Mouse (Mus musculus): ENCODE results near the gene Thoc6.

Thoc6 gene

GRCm38 (mm10) chr17:23673424-23674073 is at the start of gene Thoc6, which contains the start of gene Hcfc1r1:
TSS of gene Thoc6 (minus strand) at chr17:23673882.
TSS of gene Hcfc1r1 (plus strand) at chr17:23673596.
- DNase-seq: peak; percentile 91

GRCm38 (mm10) chr17:23722376-23723125 is 48.9 kb upstream of the Thoc6 start, which contains the start of gene 1520401A03Rik:
TSS of gene 1520401A03Rik (minus strand) at chr17:23722783.
- no peak for DNase-seq

DNA sequence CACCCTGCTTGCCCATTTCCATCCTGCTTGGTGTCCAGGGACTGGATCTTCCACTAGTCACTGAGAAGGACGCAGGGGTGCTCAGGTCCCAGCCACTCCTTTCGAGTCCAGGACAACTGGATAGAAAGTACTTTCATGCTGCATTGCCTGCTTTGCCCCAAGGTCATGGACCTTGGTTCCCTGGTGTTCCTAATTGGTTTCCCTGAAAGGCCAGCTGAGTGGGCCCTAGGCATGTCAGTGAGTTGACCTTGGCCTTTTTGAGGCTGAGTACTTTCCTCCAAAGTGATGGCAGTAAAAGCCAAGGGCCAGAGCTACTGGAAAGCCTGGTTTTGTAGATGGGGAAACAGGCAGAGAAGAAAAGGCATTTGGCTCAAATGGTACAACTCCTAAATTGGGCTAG is 48.2 kb upstream of the Thoc6 start:
- no peak for DNase-seq

GRCm38 (mm10) chr17:23719455-23719854 is 45.8 kb upstream of the Thoc6 start:
- no peak for DNase-seq

DNA sequence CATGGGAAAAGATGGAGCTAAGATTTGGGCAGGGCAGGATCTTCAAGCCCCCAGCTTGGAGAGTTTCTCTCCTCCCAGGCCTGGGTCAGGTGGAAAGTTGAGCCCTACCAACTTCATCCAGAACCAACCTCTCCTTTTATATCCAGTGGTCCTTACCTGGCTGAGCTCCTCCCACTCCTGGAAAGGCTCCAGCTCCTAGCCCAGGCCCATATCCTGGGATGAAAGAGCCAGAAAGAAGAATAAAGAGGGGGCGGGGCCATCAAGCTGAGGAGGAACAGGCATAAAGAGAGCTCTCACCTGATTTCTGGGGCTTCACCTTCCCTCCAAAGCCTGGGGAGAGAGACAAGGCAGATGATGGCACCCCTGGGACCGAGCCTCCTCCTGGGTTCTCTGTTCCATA is 43.3 kb upstream of the Thoc6 start:
- DNase-seq: no peak

GRCm38 (mm10) chr17:23706212-23706611 is 32.5 kb upstream of the Thoc6 start:
- peak; percentile 78 for DNase-seq

- DNase-seq: no peak
Observed at GRCm38 (mm10) chr17:23705525-23706104, 31.9 kb upstream of the Thoc6 start.

GRCm38 (mm10) chr17:23704741-23705140 is 31.1 kb upstream of the Thoc6 start:
- DNase-seq: no peak

DNA sequence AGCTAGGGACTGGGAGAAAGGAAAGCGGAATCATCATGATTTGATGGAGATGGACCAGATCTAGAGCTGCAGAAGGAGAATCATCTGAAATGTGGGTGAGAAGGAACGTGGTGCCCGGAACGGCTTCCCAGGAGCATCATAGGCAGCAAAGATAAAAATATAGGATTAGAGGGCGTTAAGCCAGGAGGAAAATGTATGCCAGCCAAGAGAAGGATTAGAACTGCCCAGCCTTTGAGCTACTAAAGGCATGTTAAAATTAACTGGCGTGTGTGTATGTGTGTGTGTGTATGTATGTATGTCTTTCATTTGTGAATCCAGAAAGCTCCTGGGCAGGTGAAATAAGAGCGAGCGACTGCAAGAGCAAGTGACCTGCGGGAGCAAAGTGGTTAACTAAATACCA is 29.6 kb upstream of the Thoc6 start:
- no peak for DNase-seq

DNA sequence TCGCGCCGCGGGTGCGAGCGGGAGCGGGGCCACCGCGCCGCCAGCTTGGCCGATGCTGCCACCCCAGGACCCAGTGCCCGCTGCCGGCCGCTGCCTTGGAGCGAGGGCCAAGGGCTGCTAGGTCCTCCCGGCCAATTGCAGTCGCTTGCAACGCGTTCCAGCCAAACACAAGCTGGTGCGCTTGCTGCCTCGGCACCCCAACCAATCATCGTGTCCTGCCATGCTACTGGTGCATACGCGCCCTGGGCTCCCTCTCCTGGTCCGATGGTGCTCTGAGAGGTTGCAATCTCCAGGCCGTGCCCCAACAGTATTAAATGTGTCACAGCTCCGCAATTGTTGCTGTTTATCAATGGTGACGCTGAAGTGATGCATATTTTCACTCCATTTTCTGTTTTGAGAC is 26.4 kb upstream of the Thoc6 start:
- peak; percentile 79 for DNase-seq

- DNase-seq: peak; percentile 20
Observed at GRCm38 (mm10) chr17:23699131-23700077, 25.7 kb upstream of the Thoc6 start.

GRCm38 (mm10) chr17:23695801-23696200 is 22.1 kb upstream of the Thoc6 start:
- DNase-seq: no peak

DNA sequence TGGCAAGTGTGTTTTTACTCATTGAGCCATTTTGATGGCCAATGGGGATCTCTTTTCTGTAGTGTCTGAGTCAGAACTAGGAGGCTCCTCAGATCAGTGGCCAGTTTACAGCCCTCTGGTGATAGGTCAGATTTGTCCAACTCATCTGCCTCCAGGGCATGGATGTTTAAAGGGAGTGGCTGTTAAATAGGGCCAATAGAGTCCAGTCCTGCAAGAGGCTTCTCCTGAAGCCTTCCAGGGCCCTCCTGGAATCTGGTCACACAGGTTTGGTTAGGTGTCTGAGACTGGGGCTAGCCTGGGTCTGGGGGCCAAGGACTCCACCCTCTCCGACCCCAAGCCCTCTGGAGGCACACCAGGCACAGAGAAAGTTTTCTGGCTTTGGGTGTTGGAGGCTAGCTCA is 20.8 kb upstream of the Thoc6 start:
- no peak for DNase-seq

DNA sequence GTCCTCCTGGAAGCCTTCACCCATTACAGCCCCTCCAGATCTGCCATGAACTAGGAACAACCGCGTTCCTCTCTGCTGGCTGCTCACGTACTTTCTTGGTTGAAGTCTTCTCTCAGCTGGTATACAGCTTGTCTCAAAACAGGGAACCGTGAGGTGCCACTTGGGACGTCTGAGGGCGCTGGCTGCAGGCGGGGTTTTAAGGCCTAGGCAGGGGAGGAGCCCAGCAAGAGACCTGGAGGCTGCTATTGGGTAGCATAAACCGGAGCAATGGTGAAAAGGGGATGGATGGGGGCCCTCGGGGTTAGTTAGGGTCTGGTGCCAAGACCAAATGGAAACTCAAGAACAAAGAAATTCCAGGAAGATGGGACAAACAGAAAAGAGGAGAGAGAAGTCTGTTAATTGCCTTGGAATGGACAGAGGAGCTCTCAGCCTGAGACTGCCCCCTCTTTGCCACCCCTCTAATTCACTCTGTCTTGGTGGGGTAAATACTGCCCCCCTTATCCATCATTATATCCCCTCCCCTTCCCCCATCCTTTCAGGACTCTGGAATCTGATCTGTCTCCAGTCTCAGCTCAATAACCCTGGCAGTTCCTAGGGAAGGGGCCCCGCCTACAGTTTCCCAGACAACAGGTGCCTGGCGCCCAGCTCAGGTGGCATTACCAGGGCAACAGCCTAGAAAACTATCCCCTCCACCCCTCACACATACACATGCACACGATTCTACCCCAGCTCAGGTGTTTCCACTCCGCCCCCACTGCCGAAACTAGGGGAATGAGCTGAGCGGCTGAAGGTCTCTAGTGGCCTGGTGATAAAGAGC is 10.4 kb upstream of the Thoc6 start, which contains the start of gene Cldn9:
TSS of gene Cldn9 (minus strand) at position 171 of the 817 bp plus-strand sequence.
- DNase-seq: no peak

- no peak for DNase-seq
Observed at GRCm38 (mm10) chr17:23683226-23683625, 9.5 kb upstream of the Thoc6 start.

GRCm38 (mm10) chr17:23682530-23682929 is 8.8 kb upstream of the Thoc6 start:
- no peak for DNase-seq

GRCm38 (mm10) chr17:23682092-23682491 is 8.4 kb upstream of the Thoc6 start:
- DNase-seq: no peak

DNA sequence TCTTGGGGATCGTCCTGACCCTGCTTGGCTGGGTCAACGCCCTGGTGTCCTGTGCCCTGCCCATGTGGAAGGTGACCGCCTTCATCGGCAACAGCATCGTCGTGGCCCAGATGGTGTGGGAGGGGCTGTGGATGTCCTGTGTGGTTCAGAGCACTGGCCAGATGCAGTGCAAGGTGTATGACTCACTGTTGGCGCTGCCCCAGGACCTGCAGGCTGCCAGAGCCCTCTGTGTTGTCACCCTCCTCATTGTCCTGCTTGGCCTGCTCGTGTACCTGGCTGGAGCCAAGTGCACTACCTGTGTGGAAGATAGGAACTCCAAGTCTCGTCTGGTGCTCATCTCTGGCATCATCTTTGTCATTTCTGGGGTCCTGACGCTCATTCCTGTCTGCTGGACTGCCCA is 7.4 kb upstream of the Thoc6 start:
- no peak for DNase-seq

- no peak for DNase-seq
Observed at GRCm38 (mm10) chr17:23680336-23680735, 6.7 kb upstream of the Thoc6 start.

DNA sequence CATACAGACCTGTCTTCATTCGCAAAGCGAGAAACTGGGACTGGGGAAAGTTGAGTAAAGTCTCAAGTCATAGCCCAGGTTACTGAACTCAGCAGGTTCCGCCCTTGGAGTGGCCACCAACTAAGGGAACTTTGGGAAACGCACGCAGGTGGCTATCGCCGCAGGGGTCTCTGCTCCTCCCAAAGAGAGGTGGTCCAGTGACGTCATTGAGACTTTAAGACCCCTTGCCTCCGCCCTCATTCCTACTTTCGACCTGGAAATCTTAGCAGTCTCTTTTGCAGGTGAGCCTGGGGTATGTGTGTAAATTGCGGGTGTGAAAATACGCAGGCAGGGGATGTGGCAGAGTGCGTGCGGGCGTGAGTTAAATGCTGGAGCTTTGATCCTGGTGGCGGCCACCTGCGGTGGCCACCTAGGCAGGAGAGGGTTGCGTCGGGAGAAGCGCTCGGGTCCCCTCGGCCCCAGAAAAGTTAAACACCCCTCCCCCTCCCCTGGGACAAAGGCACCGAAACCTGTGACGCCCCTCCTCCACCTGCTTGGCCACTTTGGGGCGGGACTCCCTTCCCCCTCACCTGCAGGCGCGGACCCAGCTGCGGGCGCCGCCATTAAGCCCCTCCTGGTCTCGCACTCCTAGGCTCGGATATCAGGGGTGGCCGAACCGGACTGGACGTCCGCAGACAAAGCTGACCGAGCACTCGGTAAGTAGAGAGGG is 5.6 kb upstream of the Thoc6 start, which contains the start of gene Cldn6:
TSS of gene Cldn6 (plus strand) at position 123 of the 709 bp plus-strand sequence.
- DNase-seq: no peak

GRCm38 (mm10) chr17:23677236-23677679 is 3.6 kb upstream of the Thoc6 start, which contains the start of gene Tnfrsf12a:
TSS of gene Tnfrsf12a (minus strand) at chr17:23677468.
- DNase-seq: peak; percentile 82
